Mouse (Mus musculus) lung, embryonic 14.5 days (tissue): ENCODE measurements around the gene Ern1. TPM values are rescaled to one million over a fixed set of nuclear protein-coding genes. Genes with fewer than 3 reads are reported as not detected.

ENCODE experiments used
- ATAC-seq: fragments of 200-750 bp; cut with Nextera tagmentation; 2 replicates; pipeline ENCODE4 v1.8.0; 2017; ENCODE audit warnings: mild to moderate bottlenecking, moderate TSS enrichment, moderate library complexity; ENCODE audit not compliant: insufficient read depth
- DNase-seq: peaks from one replicate; pipeline ENCODE4 v3.0.0-alpha.2; 2015
- H3K27ac ChIP-seq: fragments of 300-500 bp; sonication (generic); 2 replicates; pipeline ENCODE4 v1.5.1; 2014; ENCODE audit warnings: low read depth, mild to moderate bottlenecking, moderate library complexity
- H3K27me3 ChIP-seq: fragments of 300-500 bp; sonication (generic); 2 replicates; pipeline ENCODE4 v1.6.1; 2014; ENCODE audit warnings: low read length, control low read depth; ENCODE audit not compliant: insufficient read depth
- H3K36me3 ChIP-seq: fragments of 300-500 bp; sonication (generic); 2 replicates; pipeline ENCODE4 v1.6.1; 2014; ENCODE audit warnings: control low read depth; ENCODE audit not compliant: insufficient read depth
- H3K4me1 ChIP-seq: fragments of 300-500 bp; sonication (generic); 2 replicates; pipeline ENCODE4 v1.6.1; 2014; ENCODE audit warnings: antibody characterized with exemption, control low read depth; ENCODE audit not compliant: insufficient read depth
- H3K4me2 ChIP-seq: fragments of 300-500 bp; sonication (generic); 2 replicates; pipeline ENCODE4 v1.6.1; 2014; ENCODE audit warnings: mild to moderate bottlenecking
- H3K4me3 ChIP-seq: fragments of 300-500 bp; sonication (generic); 2 replicates; pipeline ENCODE4 v1.5.1; 2014; ENCODE audit warnings: low read depth, low read length
- H3K9ac ChIP-seq: fragments of 300-500 bp; sonication (generic); 2 replicates; pipeline ENCODE4 v1.6.1; 2014
- H3K9me3 ChIP-seq: fragments of 300-500 bp; sonication (generic); 2 replicates; pipeline ENCODE4 v1.6.1; 2016; ENCODE audit warnings: low read depth, low read length, control low read depth
- CTCF ChIP-seq: IDR thresholded peaks from 2 replicates; pipeline ENCODE4 v1.5.1; 2016; ENCODE audit warnings: antibody characterized with exemption, low read depth
- WGBS: fragments of 180-500 bp; shearing (Covaris S2); extraction: QIAGEN DNeasy Blood & Tissue Kit; methylation state at CpG from one replicate; pipeline ENCODE4 v1.1.7; 2014; 5-methylcytosine and 5-hydroxymethylcytosine counted together
- polyA plus RNA-seq: library from polyadenylated mRNA; unstranded; fragments of >200 nt; fragmentation: Nextera tagmentation; extraction: Ambion mirVana; gene quantifications from 2 replicates; pipeline ENCODE4 v1.2.1, GENCODE M21; 2014

Gene Ern1
- polyA plus RNA-seq, 1 experiment from 2014 or later: 8.6 TPM

DNA sequence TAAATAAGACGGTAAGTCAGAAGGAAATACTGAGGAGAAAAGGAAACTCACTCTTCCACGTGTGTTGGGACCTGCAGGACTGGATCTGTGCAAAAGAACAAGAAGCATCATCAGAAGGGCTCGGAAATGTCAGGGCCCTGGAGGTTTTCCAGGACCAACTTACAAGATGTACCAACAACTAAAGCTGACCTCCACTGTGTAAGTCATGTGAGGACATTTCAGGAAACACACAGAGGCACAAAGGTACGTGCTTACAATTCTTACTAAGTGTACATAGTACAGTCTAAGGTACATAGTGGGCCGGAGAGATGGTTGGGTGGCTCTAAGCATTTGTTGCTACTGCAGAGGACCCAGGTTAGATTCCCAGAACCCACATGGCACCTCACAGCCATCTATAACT, 50.6 kb downstream of the Ern1 start:
- DNase-seq: no peak
- 83% methylated on average over 5 of the region's 5 CpGs for WGBS
- no peak for ATAC-seq
- 0 out of 2 replicates have a peak, but pooled peaks cover 3% of the 10 kb centered on the region for H3K4me1 ChIP-seq
- H3K27ac ChIP-seq: no peak overlapping the region
- TF ChIP-seq CTCF: no peak
- H3K4me3 ChIP-seq: no peak overlapping the region
- no peak overlapping the region for H3K4me2 ChIP-seq
- no peaks in the 10 kb centered on the region for H3K27me3 ChIP-seq
- no peaks in the 10 kb centered on the region for H3K36me3 ChIP-seq
- H3K9ac ChIP-seq: no peak overlapping the region
- no peaks in the 10 kb centered on the region for H3K9me3 ChIP-seq

DNA sequence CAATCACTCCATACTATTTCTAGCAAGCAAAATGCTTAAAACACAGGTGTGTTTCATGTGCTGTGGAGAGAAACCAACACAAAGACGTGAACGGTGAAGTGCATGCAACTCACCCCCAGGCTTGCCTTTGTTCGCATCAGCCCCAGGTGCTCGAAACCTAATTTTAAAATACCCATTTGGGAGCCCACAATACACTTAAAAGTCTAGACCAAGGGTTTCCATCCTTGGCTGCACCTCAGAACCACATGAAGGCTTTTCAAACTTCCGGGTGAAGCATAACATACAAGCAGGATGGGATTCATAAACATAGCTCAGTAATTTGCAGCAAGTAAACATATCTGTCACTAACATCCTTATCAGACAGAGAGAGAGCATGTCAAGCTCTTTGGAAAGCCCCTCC, 57.3 kb downstream of the Ern1 start:
- ATAC-seq (no peak), DNase-seq (no peak)
- Histone ChIP-seq H3K4me1 (no peaks in the 10 kb centered on the region), H3K36me3 (no peaks in the 10 kb centered on the region), H3K9ac (no peak overlapping the region), H3K27ac (no peak overlapping the region), H3K9me3 (no peaks in the 10 kb centered on the region), H3K4me2 (no peak overlapping the region), H3K4me3 (no peak overlapping the region), H3K27me3 (no peaks in the 10 kb centered on the region)
- TF ChIP-seq CTCF: no peak
- 76% methylated on average over 5 of the region's 5 CpGs for WGBS

DNA sequence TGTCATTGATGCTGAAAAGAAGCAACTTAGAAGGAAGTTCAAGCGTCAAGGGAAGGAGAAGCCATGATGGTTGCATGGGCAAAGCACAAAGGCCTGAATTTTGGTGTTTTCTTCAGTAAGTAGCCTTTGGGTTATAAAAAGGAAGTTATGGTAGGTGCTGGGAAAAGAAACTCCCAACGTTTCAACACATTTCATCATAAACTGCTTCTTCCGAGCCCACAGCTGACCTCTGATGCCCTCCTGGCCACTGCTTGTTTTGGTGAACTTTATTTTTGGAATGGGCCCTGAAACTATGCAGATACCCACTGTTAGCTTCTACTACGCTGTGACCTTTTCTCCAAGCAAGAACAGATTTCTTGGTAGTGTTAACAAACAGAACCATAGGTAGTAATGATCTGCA, 58.0 kb downstream of the Ern1 start:
- Histone ChIP-seq H3K27ac (no peak overlapping the region), H3K9me3 (no peaks in the 10 kb centered on the region), H3K4me3 (no peak overlapping the region), H3K4me1 (no peaks in the 10 kb centered on the region), H3K4me2 (no peak overlapping the region), H3K9ac (no peak overlapping the region), H3K36me3 (no peaks in the 10 kb centered on the region), H3K27me3 (no peaks in the 10 kb centered on the region)
- 66% methylated on average over 4 of the region's 4 CpGs for WGBS
- DNase-seq: no peak
- no peak for TF ChIP-seq CTCF
- ATAC-seq: no peak

DNA sequence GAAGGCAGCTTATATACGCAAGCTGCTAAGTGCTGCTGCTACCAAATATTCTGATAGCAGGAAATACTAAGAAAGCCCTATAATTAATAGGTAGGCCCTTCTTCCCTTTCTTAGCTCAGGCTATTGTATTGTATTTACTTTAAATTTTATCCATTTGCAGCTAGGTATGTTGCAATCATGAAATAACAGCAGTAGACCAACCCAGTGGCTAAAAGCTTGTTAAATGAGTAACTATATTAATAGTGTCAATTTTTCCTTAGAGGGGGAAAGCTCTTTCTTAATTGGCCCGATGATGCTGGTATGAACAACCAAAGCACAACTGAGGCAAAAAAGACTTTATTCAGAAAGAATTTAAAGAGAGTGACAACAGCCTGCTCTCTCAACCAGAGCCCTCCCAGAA, 59.1 kb downstream of the Ern1 start:
- H3K27ac ChIP-seq: no peak overlapping the region
- no peaks in the 10 kb centered on the region for H3K36me3 ChIP-seq
- no peaks in the 10 kb centered on the region for H3K9me3 ChIP-seq
- H3K9ac ChIP-seq: no peak overlapping the region
- no peak for ATAC-seq
- WGBS: 87% methylated on average over 2 of the region's 2 CpGs
- TF ChIP-seq CTCF: no peak
- no peak overlapping the region for H3K4me3 ChIP-seq
- no peaks in the 10 kb centered on the region for H3K27me3 ChIP-seq
- DNase-seq: no peak
- no peak overlapping the region for H3K4me2 ChIP-seq
- no peaks in the 10 kb centered on the region for H3K4me1 ChIP-seq

DNA sequence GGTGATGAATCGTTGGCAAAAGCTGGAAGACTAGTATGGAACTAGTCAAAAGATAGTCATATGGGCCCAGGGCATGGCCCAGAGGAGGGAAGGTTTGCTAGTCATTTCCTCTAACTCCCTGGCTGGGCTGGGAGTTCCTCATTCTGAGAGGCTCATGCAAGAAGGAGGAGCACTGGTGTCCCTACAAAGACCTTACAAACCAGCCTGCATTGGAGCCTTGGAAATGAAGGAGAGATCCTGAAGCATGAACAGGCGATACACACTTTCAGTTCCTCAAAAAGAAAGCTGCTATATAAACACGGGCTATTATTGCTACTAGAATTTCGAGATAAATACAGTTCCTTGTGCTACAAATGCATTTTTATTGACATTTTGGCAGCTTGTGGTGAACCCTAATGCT, 59.5 kb downstream of the Ern1 start:
- H3K4me1 ChIP-seq: no peaks in the 10 kb centered on the region
- no peak overlapping the region for H3K4me3 ChIP-seq
- H3K4me2 ChIP-seq: no peak overlapping the region
- no peaks in the 10 kb centered on the region for H3K9me3 ChIP-seq
- 0 out of 2 replicates have a peak, but pooled peaks cover 3% of the 10 kb centered on the region for H3K36me3 ChIP-seq
- TF ChIP-seq CTCF: no peak
- DNase-seq (no peak), ATAC-seq (no peak)
- 74% methylated on average over 4 of the region's 4 CpGs for WGBS
- no peaks in the 10 kb centered on the region for H3K27me3 ChIP-seq
- H3K9ac ChIP-seq: no peak overlapping the region
- H3K27ac ChIP-seq: no peak overlapping the region

DNA sequence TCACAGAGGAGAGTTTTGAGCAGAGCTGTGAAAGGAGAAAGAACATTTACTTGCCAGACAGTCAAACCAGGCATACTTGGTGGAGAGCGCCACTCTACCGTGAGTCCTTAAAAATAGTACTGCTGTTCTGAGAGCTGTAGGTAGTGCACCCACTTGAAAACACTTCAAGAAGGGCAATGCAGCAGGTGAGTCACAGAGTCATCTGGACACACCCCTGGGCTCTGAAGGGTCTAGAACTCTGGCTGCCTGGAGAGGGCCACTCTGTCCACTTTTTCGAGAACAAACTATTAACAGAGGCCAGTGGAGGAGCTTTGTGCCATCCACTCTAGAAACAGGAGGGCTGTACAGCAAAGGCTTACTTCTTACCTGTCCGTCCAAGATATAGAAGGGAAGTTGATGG, 61.2 kb downstream of the Ern1 start:
- 66% methylated on average over 4 of the region's 4 CpGs for WGBS

DNA sequence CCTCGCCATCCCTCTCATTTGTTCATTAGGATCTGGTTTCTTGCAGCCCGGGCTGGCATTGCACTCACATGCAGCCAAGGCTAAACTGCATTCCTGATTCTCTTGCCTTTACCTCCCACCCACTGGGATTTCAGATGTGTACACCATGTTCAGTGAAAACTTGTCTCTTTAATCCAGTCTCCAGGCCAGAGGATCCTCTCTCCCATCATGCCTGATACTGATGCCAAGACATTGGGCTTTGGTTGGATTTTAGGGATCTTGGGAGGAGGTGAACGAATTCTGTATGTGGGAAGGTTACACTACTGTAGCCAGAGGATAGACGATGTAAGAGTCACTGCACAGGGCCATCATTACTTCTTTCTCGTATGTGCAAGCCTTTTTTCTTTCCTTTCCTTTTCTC, 62.5 kb downstream of the Ern1 start:
- H3K4me3 ChIP-seq: no peak overlapping the region
- ATAC-seq: no peak
- H3K27ac ChIP-seq: no peak overlapping the region
- H3K4me1 ChIP-seq: no peaks in the 10 kb centered on the region
- no peak overlapping the region for H3K9ac ChIP-seq
- H3K27me3 ChIP-seq: no peaks in the 10 kb centered on the region
- H3K9me3 ChIP-seq: no peaks in the 10 kb centered on the region
- TF ChIP-seq CTCF: no peak
- WGBS: 85% methylated on average over 5 of the region's 5 CpGs
- DNase-seq: no peak
- H3K4me2 ChIP-seq: no peak overlapping the region
- 0 out of 2 replicates have a peak, but pooled peaks cover 3% of the 10 kb centered on the region for H3K36me3 ChIP-seq

More for the DNA sequence above, 61.2 kb downstream of the Ern1 start:
- ATAC-seq (peak; percentile 63; the same call in 1 of the 2 replicates), DNase-seq (peak; percentile 41)
- Histone ChIP-seq H3K36me3 (0 out of 2 replicates have a peak, but pooled peaks cover 3% of the 10 kb centered on the region), H3K4me3 (no peak overlapping the region), H3K9ac (no peak overlapping the region), H3K27me3 (no peaks in the 10 kb centered on the region), H3K27ac (peak overlapping the region; percentile 63; the same call in 1 of the 2 replicates), H3K4me2 (no peak overlapping the region), H3K9me3 (no peaks in the 10 kb centered on the region), H3K4me1 (no peaks in the 10 kb centered on the region)
- no peak for TF ChIP-seq CTCF
